Mouse (Mus musculus): ENCODE measurements around the gene Akirin2.
"Not testable (repeated sequence)": the region's sequence is repeated elsewhere in the genome, so short reads cannot be mapped to it uniquely, and the experiment has no call there.

The Akirin2 gene

GRCm38 (mm10) chr4:34550748-34551097 is at the start of gene Akirin2:
Gene Akirin2, plus strand, starts transcription at chr4:34550937.
- DNase-seq (ENCODE audit: inconsistent ontology term): no peak

- no peak for DNase-seq (ENCODE audit: inconsistent ontology term)
Observed at GRCm38 (mm10) chr4:34510305-34510704, 40.4 kb upstream of the Akirin2 start.

DNA sequence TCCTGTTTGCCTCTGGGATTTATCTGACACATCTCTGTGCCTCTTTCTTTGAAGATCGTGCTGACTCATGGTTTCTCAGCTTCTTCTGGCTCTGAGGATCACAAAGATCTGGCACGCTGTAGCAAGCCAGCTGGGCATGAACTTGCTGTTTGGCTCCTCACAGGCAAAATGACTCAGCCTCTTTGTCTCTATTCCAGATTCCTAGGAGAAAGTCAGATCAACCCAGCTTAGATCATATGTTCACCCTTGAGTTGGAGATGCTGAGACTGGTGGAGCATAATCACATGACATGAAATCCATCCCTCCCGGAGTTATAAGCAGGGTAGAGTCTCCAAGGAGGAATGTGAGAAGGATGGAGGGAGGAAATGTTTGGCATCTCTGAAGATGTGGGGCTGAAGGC is 27.9 kb upstream of the Akirin2 start:
- DNase-seq (ENCODE audit: inconsistent ontology term): peak; percentile 91

DNA sequence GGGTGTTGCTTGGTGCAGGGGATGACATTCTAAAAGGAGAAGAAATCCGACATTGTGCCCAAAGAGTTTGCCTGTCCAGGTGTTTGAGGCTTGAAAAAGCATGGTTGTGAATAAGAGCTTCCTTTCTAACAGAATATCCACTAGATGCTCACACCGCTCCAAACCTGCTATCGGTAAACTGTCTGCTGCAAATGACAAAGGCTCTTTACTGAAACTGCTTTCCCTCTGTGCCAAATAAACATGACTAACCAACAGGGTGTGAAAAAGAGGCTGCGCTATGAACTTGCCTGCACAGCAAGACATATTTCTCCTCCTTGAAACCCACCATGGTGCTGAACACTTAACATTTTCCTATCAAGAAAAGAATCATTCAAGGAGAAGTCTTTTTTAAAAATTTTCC is 27.2 kb upstream of the Akirin2 start:
- no peak for DNase-seq (ENCODE audit: inconsistent ontology term)

DNA sequence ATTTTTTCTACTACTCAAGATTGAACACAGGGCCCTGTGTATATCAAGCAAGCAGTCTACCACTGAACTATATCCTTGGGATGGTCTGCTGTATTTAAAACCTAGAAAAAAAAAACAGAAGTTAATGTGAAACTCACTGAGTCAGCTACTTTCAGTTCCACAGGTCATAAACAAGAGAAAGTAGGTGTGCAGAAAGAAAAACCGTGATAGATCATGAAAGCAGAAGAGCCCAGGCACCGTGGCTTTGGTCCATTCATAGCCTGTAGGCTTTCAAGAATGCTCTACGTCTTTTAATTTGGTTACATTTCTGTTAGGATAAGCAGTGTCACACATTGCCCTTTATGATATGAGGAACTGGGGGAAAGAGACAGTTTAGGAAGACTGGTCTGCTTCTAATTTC is 24.0 kb upstream of the Akirin2 start:
- no peak for DNase-seq (ENCODE audit: inconsistent ontology term)

DNA sequence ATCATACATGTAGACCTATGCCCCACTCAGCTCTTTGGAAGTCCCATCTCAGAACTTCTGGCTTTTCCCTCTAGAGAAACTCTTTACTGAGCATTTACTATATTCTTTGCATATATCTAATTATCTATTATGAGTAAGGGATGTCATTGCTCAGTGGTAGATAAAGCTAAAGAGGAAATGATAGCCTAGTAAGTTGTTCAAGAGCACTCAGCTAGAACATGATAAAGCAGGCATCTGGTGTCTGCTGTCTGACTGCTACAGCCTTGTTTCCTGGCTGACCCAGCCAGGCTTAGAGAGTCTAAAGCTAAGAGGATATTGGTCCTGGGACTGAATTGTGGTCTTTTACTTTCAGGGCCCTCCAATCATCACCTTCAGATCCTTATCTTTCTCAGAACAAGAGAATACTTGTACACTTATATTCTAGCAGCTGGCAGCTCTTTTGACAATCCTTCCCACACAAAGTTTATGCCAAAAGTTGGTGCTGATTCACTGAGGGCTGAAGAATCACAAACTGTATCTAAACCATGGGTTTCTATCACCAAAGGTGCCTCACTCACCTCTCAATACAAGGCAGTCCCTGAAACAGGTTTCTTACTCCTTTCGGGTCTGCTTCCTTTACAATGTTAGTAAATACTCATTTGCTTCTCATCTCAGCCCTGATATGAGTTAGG is 22.2 kb upstream of the Akirin2 start:
- no peak for DNase-seq (ENCODE audit: inconsistent ontology term)

DNA sequence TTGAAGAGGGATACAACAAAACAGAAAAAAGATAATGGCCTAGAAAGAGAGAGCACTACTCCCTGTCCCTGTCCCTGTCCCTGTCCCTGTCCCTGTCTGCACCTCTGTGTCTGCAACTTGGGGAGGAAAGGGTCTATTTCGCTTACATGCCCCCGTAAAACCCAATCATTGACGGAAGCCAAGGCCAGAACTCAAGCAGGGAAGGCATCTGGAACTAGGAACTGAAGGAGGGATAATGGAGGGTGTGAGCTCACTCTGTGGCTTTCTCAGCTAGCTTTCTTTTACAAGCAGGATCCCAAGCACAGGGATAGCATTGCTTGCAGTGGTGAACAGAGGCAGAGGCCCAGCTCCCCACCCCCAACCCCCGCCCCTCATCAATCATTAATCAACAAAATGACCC is 21.4 kb upstream of the Akirin2 start:
- no peak for DNase-seq (ENCODE audit: inconsistent ontology term)

GRCm38 (mm10) chr4:34529941-34530340 is 20.8 kb upstream of the Akirin2 start:
- no peak for DNase-seq (ENCODE audit: inconsistent ontology term)

- peak; percentile 98 for DNase-seq (ENCODE audit: inconsistent ontology term)
Observed at GRCm38 (mm10) chr4:34549981-34550747, 573 bp upstream of the Akirin2 start.

GRCm38 (mm10) chr4:34551098-34551809 is 517 bp downstream of the Akirin2 start:
- DNase-seq (ENCODE audit: inconsistent ontology term): peak; percentile 89

DNA sequence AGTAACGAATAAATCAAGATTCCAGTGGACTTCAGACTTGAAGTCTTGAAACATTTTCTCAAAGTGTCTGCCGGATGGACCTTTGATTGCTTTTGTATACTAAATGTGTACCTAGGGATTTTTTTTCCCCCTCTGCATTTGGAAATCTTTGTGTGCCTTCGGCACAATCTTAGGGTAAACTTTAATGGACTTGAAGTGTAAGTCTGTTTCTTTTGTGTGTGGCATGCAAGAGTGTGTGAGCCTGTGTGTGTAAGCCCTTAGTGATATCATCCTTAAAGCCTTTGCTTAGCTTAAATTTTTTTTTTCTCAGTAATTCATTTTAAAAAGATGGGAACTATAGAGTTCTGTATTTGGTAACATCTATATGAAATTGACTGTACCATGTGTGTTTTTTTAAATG is 1.2 kb downstream of the Akirin2 start:
- no peak for DNase-seq (ENCODE audit: inconsistent ontology term)

GRCm38 (mm10) chr4:34554596-34554995 is 3.9 kb downstream of the Akirin2 start:
- no peak for DNase-seq (ENCODE audit: inconsistent ontology term)

- DNase-seq (ENCODE audit: inconsistent ontology term): no peak
Observed at GRCm38 (mm10) chr4:34555604-34556003, 4.9 kb downstream of the Akirin2 start.

DNA sequence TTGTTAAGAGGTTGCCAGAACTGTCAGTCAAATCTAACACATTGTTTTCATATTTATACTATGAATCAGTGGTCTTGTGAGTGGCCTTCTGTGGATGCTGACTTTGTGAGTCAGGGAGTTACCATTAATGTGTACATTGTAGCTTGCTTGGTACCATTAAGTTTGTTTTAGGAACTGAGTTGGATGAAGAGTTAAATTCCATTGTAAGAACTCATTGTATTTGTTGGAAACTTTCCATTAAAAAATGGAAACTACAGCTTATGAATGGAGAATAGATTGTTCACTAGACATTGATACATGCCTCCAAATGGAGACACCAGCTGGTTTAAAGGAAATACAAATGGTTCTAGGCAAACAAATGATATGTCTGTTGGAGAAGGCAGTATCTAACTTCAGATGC is 5.4 kb downstream of the Akirin2 start:
- DNase-seq (ENCODE audit: inconsistent ontology term): peak; percentile 83

DNA sequence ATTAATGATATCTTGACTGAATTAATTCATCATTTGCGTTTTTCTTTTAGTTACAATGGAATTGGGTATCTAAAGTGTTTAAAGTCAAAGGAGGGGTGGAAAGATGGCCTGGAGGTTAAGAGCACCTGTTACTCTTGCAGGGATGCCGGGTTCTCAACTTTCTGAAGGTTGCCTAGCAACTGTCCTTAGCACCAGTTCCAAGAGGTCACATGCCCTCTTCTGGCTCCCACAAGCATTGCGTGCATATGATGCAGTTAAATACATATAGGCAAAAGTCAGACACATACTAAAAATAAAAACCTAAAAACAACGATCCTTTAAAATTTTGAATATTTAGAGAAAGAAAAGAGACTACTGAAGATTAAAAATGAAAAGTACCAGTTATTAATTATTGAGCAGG is 10.2 kb downstream of the Akirin2 start:
- DNase-seq (ENCODE audit: inconsistent ontology term): no peak

- no peak for DNase-seq (ENCODE audit: inconsistent ontology term)
Observed at GRCm38 (mm10) chr4:34566226-34566625, 15.5 kb downstream of the Akirin2 start.

- no peak for DNase-seq (ENCODE audit: inconsistent ontology term)
Observed at GRCm38 (mm10) chr4:34572876-34573275, 22.1 kb downstream of the Akirin2 start.

GRCm38 (mm10) chr4:34577028-34577427 is 26.3 kb downstream of the Akirin2 start:
- DNase-seq (ENCODE audit: inconsistent ontology term): no peak

DNA sequence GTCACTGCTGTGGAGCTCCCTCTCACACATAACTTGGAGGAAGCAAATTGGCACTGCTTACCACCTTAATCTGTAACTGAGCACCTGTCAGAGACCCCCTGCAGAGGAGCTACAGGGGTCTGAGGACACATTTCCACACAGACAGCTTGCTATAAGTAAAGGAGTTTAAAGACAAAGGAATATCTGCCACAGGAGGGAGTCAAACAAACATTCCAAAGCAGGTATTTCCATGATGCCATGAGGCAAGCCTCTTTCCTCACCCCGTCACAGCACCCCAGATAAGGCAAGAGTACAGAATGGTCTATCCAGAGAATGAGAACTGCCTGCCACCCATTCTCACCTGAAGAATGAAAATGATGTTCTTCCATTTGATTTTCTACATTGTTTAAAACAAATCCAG is 28.5 kb downstream of the Akirin2 start:
- no peak for DNase-seq (ENCODE audit: inconsistent ontology term)

GRCm38 (mm10) chr4:34581489-34581888 is 30.8 kb downstream of the Akirin2 start:
- not testable (repeated sequence) for DNase-seq (ENCODE audit: inconsistent ontology term)

DNA sequence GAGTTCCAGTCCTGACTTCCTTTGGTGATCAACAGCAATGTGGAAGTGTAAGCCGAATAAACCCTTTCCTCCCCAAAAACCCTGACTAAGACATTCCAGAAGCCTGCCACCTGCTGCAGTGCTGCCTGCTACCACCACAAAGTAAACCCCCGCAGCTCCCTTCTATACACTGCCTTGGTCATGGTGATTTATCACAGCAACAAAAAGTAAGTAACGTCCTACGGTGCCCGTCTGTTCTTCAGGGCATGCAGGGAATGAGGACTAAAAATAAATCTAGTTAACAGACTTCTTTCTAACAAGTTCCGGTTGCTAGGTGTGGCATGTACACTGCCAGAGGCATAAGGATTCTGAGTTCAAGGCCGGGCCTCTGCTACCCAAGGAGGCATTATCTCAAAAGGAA is 31.3 kb downstream of the Akirin2 start:
- no peak for DNase-seq (ENCODE audit: inconsistent ontology term)

GRCm38 (mm10) chr4:34582476-34582875 is 31.7 kb downstream of the Akirin2 start:
- DNase-seq (ENCODE audit: inconsistent ontology term): peak; percentile 79

GRCm38 (mm10) chr4:34583427-34583826 is 32.7 kb downstream of the Akirin2 start:
- no peak for DNase-seq (ENCODE audit: inconsistent ontology term)
